Mouse (Mus musculus) cortical plate, adult 2 months (tissue): ENCODE results near the gene Camkmt.
A peak's percentile ranks its signal among the peaks of the same experiment; 100 is the strongest.

Experiments
- CTCF ChIP-seq: fragments of 200-500 bp; IDR thresholded peaks from 2 replicates; pipeline ENCODE4 v1.5.1; 2011; ENCODE audit warnings: mild to moderate bottlenecking, control low read depth, low read length; ENCODE audit not compliant: insufficient read depth; ENCODE audit errors: extremely low read depth
- POLR2A ChIP-seq: fragments of 200-500 bp; IDR thresholded peaks from 2 replicates; pipeline ENCODE4 v1.6.1; 2011; ENCODE audit warnings: mild to moderate bottlenecking, low read length, control low read depth; ENCODE audit not compliant: insufficient read depth; ENCODE audit errors: extremely low read depth

GRCm38 (mm10) chr17:85189227-85190127, 99.1 kb downstream of the Camkmt start:
- TF ChIP-seq CTCF (peak; percentile 98), POLR2A (no peak)
